Mouse (Mus musculus) urinary bladder, adult 18-20 months (tissue): Measurements from ENCODE around the gene Slc8a2.

ENCODE experiments used
- DNase-seq, 2 experiments: peaks; one replicate each; pipeline ENCODE4 v3.0.0; 2022; ENCODE audit warnings: low spot score in 2 of 2, mixed read lengths in 2 of 2

Slc8a2 gene

DNA sequence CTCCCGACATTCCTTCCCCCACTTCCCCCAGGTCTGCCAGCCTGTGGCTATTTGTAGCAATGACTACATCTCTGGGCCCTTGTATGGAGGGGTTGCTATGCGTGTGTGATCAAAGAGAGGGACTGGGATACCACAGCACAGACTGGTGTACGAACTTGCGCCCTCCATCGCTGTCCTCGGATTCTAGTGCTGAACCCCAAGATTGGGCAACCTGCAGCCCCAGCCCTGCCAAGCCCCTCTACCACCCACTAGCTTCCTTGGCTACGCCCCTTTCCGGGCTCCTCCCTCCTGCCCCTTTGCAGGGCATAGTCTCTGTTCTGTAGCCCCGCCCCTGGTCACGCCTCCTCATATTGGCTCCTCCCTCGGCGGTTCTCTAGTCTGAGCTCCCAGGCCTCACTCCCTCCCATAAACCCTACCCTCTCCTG, at the start of gene Slc8a2:
TSS of gene Slc8a2 (plus strand) at position 406 of the 425 bp plus-strand sequence.
- peak in 1 of 2 experiments; percentile 27 for DNase-seq

DNA sequence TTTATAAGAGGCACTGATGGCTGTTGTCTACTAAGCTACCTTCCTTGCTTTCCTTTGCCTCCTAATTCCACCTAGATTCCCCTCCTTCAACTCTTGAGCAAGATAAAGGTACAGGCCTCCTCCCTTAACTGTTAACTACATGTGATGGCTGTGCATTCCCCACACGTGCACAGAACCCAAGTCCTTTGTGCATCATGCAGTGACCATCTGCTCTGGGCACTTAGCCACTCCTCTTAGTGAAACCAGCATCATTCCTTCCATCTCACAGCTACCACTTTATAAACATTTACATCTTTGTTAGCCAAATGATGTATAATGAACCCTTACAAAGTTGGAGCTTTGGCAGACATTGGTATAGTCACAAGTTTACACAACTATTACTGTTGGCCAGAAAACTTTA, 49.7 kb upstream of the Slc8a2 start:
- DNase-seq, result no peak

DNA sequence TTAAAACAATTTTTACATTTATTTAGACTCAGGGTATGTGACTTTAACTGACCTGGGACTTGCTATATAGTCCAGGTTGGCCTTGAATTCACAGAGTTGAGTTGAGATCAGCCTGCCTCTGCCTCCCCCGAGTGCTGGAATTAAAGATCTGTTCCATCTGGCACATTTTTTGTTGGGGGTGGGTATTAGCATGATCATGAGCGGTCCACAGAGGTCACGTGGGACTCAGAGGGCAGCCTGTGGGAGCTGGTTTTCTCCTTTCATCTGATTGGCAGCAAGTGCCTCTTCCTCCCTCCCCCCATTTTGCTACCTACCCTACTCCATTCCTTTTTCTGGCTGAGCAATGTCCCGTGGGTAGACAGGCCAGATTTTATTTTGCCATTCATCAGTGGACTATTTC, 49.0 kb upstream of the Slc8a2 start:
- DNase-seq, result no peak

DNA sequence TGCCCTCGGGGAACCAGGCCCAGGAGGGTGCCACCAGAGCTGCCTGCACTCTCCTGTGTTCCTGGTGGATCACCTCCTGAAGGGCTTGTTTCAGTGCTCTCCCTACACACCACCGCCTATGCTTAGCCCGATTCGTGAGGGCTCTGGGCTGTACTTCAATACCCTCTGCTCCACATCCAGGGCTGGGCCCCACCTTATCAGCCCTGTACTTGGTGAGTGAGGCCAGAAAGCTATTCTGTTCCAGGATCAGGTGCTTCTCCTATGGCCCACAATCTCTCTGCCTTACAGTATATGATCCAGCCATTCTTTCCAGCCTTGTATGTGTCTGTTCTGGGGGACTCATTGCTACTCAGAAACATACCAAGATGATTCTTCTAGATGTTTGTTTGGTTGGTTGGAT, 46.3 kb upstream of the Slc8a2 start:
- no peak for DNase-seq

DNA sequence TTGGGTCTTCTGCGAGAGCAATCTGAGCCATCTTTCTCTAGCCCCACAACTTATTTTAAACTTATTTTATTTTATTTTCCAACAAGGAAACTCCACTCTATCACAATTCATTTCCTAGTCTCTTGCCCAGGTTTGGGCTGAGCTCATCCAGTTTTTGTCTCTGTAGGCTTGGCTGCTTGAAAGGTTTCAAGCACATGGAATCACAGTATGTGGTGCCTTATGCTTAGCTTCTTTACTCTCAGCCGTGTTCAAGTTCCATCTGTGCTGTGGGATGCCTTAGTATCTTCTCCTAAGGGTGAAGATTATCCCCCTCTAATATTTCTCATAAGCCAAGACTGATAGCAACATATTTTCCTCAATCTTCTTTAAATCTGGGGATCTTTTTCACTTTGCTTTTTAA, 42.0 kb upstream of the Slc8a2 start:
- no peak for DNase-seq

DNA sequence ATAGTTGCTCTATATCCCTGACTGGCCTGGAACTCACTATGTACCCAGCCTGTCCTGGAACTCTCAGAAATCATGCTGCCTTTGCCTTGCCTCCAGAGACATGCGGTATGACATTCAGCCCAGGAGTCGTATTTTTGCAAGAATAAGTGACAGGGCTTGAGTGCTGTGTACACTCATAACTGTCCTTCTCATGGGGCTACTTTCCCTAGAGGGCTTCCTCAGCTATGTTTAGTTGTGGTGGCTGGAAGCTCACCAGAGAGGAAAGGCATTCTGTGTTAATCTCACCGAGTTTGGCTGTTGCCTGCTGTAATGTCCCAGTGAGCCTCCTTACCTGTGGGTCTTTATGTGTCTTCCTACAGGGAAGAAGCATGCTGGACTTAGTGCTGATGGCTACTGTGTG, 35.0 kb upstream of the Slc8a2 start:
- DNase-seq, result no peak

DNA sequence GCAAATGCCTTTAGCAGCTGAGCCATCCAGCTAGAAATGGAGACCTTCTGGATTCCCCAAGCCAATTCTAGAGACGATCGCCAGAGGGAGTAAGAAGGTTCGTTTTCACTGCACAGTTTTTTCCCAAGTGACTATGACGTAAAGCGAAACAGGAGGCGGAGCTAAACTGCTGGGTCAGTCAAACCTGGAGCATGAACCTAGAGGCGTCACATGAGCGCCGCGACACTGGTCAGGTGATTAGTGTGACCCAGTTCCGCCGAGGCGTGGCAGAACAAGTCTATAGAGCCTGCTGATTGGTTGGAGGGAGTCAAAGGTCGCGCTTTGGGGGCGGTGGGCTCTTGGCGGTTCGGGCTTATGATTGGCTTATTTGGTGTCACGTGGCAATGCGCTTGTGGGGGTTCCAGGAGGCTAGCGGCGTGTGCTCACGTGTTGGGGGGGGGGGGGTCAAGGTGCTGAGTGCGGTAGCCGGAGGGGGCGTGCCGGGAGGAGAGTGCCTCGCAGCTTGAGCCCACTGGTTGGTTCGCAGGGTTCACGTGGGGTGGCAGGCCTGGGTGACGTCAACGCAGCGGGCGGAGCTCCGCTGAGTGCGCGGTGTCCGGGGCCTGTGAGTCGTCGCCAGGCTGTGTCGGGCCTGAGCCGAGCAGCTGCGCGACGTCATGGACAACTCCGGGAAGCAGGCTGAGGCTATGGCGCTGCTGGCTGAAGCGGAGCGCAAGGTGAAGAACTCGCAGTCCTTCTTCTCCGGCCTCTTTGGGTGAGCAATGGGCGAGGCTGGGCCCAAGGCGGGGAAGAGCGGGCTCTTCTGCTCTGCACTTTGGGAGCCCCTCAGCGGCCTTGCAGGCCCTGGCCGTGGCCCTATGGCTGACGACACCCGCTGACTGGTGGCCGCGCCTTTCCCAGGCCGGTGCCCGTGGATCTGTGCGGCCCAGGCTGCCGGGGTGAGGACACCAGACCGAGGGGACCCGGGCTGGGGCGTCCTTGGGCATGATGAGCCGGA, 31.3 kb upstream of the Slc8a2 start, which contains the start of gene Napa:
TSS of gene Napa (plus strand) at position 438 of the 997 bp plus-strand sequence.
- peak; percentile 91 to 99 for DNase-seq

DNA sequence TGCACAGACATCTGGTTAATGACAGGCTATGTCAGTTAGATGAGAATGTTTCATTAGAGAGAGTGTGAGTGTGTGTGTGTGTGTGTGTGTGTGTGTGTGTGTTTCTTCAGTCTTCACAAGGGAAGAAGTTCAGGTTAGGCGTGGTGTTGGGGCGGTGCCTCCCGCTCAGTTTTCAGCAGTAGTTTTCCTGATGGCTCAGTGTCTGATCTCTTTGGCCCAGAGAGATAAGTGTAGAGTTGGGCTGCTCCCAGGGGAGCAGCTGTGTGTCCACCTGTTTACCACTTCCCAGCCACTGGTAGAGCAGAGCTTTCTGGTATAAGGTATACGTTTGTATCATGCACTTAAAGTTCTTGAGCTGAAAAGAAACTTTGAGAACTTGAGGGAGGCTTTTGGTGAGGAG, 29.7 kb upstream of the Slc8a2 start:
- DNase-seq, result no peak

DNA sequence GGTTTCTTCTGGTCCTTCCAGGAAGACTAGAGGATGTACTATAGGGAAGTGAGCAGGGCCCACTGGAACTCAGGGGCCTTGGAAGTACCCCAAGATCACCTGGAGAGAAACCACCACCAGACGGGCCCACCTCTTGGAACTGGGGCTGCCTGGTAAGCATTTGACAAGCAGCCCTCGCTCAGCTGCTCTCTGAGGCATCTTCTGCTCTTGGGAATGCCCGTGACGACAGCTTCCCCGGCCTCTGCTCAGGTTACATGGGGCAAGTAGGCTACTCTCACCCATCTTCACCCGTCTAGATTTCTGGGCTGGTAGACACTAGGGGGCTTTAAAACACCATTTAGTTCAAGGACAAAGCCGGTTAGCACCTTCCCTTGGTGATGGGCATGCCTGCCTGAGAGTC, 28.5 kb upstream of the Slc8a2 start:
- no peak for DNase-seq

DNA sequence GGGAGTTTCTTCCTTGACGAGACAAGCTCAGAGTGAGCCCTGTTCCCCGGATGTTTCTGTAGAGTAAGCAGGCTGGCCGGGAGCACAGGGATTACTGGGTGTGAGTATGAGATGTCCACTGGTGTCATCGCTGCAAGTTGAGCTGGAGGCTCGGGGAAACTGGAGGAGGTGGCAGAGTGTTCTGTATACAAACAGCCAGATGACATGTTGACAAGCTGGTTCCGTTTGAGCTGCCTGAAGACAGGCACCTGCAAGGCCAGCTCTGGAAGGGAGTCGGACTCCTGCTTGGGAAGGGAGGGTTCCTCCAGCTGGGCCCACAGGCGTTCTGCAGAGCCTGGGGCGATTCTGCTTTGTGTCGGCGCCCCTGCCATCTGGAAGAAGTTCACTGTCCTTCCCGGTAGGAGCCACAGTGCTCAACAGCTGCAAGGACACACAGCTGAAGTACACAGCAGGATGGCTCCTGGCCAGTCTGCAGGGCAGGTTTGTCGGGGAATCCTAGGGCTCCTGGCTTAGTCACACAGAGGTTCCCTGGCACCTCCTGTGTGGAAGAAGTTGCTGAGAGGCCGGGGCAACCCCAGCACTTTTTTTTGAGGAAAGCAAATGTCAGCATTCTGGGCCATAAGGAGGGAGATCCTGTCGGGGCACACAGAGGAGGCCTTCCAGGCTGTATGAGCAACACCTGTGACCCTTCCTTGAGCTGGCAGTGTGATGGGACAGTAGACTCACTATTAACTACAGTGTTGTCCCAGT, 27.7 kb upstream of the Slc8a2 start:
- DNase-seq, result no peak

DNA sequence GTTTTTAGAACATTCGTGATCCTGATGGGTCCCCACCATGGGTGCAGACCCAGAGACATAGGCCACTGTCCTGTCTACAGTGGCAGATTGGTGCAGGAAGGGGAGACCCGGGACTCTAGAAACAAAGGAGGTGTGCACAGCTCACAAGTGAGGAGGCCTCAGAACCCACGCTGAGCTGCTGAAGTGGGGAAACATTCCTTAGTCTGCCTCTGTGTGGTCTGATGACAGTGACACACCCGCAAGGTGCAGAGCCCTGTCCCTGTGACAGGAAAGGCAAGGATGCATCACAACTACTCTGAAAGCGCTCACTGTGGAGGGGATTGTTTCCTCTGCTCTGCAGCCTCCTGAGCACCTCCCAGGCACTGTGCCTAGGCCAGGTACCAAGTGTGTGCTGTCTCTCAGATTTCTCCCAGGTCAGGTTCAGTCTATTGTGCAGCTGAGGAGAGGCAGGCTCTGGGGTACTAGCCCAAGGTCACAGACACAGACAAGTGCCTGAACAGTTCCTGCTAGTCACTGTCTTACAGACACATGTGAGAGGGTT, 26.9 kb upstream of the Slc8a2 start:
- DNase-seq, result no peak

DNA sequence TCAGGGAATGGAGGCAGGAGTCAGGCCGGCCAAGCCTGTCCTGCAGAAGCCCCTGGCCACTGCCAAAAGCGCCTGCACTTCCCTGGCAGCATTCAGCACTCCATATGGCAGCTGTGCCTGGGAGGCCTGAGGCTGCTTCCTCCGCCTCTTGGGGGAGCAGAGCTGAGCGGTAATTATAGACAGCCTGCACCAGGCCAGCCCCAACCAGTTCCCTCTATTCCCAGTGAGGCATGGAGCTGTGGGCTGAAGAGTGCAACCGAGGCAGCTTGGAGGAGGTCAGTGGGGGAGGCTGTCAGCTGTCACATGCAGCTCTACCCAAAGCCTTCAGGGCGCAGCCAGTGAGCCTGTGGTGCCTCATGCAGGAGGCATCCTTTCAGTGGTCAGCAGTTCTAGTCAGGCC, 25.9 kb upstream of the Slc8a2 start:
- DNase-seq, result no peak

DNA sequence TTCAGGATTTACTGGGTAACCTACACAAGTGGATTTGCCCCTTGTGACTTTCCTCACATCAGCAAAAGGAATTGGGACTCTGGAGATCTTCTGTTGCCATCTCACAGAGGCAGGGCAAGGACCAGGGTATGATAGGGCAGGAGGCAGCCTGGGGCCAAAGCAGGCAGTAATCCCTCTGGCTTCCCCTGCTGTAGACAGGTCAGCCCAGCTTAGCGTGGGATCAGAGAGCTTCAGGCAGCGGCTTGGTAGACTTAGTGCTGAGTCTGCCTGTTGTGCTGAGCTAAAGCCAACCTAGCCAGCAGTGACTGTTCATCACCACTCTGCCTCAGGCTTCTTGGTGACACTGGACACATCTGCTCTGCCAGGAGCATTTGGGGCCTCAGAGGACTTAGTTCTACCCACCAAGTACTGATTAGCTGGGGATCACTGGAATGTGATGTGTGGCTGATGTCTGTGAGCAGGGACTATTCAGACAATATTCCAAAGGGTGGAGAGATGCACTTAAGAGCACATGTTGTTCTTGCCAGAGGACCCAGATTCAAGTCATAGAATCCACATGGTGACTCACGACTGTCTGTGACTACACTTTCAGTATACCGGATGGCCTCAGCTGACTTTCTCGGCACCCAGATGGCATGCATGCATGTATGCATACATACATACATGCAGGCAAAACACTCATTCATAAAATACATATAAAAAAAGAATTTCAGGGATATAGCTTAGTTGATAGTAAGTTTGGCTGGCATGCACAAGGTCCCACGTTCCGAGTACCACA, 24.8 kb upstream of the Slc8a2 start:
- no peak for DNase-seq

DNA sequence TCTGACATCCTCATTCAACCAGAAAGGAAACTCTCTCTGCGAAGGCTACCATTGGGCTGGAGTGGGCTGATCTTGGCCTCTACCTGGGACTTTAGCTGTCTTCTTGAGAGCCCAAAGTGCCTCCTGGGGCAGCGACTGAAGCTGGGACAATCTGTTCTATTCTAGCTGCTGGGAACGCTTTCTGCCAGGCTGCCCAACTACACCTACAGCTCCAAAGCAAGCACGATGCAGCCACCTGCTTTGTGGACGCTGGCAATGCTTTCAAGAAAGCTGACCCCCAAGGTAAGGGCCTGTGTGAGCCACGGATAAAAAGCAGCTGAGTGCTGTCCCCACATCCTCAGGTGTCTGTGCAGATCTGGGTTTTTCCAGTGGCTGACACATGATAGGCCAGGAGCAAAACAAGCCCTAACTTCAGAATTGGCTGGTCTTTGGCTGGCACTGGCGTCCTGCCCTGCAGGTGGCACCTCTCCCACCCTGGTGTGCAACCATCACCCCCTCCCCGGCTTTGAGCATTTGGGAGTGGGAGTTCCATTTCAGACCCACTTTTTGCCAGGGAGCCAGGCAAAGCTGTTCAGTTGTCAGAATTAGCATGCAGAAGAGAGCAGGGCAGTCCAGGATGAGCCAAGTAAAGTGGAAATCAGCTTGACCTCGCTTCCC, 20.6 kb upstream of the Slc8a2 start:
- no peak for DNase-seq

DNA sequence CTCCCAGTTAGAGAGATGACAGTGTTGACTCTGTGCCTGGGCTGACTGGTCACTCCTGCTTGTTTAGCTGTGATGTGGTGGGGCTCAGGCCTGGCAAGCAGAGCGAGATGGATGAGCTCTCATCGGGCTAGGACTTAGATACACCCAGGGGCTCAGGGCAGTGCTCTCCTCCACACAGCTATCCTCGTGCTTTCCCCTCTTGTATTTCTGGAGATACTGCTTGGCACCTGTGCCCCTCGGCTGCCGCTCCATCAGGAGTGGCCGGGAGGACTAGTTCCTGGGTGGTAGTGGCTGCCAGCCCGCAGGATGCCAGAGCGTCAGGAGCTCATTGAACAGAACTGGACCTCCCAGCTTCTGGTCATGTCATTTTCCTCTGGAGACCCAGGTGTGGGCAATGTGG, 19.5 kb upstream of the Slc8a2 start:
- DNase-seq, result no peak

DNA sequence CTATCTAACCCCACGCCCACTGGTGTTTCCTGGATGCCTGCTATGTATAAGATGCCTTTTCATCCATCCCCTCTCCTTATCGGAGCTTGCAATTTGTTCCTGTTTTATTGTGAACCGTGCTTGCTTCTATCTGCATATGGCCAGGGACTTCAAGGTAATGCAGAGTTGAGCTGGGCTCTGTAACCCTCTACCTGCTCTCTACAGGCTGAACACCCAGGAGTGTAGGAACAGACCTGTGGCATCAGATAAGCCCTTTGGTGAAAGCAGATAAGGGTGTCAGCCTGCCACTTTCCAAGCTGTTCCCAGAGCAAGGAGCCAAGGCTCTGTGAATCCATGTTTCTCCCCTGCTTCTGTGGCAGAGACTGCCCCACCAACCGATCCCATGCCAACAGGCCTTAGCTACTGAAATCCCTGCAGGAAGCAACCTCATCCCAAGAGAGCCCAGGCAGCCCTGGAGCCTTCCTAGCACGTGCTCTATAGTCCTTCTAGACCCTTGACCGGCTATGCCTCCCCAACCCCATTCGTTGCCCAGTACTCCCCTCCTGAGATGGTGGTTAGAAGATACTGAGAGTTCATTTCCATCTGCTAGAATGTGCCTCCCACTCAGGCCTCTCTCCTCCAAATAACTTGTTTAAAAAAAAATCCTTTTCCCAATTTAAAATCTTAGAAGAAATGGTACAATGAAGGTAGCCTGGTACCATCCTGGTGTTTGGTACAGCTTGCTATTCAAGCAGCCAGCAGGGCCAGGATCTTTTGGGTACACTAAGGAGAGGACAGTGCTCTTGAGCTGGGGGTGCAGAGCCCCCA, 18.1 kb upstream of the Slc8a2 start:
- no peak for DNase-seq

DNA sequence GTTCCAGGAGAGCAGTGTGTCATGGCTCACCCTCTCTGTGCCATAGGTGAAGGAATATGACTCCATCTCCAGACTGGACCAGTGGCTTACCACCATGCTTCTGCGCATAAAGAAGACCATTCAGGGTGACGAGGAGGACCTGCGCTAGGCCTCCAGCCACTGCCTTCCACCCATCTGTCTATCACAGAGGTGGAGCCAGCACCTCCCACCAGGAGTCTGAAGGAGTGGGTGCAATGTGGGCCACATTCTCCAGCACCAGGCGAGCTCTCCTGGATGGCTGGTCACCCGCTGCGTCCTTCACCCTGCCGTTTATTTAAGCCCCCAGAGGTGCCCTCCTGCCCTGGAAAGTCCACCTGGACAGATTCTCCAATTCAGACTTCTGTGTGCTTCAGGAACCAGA, 13.2 kb upstream of the Slc8a2 start:
- no peak for DNase-seq

DNA sequence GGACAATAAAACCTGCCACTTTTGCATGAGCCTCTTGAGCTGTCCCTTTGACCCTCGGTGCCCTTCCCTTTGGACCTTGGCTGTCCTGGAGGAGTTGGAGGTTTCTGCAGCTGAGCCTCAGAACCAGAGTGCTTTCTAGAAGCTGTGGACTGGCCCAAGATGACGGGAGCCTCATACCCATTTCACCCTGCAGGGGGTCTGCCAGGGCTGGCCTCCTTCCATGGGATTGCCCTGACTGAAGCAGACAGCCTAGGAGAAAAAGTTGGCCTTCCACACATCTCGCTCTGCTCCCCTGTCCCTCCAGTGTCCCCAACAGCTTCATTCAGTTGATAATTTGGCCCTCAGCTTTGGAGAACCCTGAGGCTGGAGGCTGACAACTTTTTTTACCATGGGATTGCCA, 12.5 kb upstream of the Slc8a2 start:
- no peak for DNase-seq

DNA sequence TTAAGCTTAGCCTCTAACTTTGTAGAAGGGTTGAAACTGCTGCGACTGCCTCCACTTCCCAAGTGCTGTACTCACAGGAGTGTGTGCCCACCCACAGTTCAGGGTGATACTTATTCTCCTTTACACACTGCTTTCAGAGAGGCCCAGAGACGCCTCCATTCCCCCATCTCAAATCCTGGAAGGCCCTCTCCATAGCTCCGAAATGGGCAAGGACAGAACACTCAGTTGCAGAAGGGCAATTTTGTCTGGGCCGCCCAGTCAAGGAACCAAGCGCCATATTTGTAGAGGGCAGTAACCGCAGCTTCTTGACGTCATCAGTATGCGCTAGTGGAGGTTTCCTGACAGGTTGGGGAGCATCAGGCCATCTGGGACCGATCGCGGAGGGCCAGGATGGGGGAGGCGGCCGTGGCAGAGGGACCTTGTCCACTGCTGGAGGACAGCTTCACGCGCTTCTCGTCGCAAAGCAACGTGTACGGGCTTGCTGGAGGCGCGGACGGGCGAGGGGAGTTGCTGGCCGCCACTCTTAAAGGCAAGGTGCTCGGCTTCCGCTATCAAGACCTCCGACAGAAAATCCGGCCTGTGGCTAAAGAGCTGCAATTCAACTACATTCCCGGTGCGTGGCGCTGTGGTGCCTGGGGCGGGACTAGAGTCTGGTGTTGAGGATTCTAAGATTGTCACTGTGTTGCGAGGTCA, 9.9 kb upstream of the Slc8a2 start, which contains the start of gene Kptn:
TSS of gene Kptn (plus strand) at position 327 of the 693 bp plus-strand sequence.
- DNase-seq, result peak; percentile 81 to 94

DNA sequence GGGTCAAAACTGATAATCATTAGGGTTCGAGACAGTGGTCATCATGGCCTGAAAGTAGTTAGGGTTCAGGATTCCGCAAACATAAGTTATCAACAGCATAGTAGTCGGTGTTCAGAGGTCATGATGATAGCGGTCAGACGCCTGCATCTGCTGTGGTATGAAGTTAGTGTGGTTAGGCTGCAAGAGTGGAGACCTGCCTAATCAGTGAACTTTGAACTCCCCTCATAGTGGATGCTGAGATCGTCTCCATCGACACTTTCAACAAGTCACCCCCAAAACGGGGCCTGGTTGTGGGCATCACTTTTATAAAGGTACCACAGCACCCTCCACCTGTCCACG, 9.4 kb upstream of the Slc8a2 start:
- DNase-seq, result no peak
